Mouse (Mus musculus) testis, adult 2 months (tissue): Measurements from ENCODE around the gene Psmd11.

Experiments
- CTCF ChIP-seq: fragments of 200-500 bp; IDR thresholded peaks from 2 replicates; pipeline ENCODE4 v1.5.1; 2012; ENCODE audit warnings: low read depth, mild to moderate bottlenecking, inconsistent platforms, low read length, moderate library complexity; ENCODE audit not compliant: control insufficient read depth, insufficient read depth, insufficient replicate concordance
- POLR2A ChIP-seq: fragments of 200-500 bp; IDR thresholded peaks from 2 replicates; pipeline ENCODE4 v1.6.1; 2012; ENCODE audit warnings: low read depth, mild to moderate bottlenecking, inconsistent platforms, low read length, moderate library complexity; ENCODE audit not compliant: control insufficient read depth

GRCm38 (mm10) chr11:80515346-80515745 lies 86.9 kb downstream of the Psmd11 start:
- TF ChIP-seq CTCF (no peak), POLR2A (no peak)
